8 mouse cellular contexts compared by ENCODE assay signal in the genomic region with DNA sequence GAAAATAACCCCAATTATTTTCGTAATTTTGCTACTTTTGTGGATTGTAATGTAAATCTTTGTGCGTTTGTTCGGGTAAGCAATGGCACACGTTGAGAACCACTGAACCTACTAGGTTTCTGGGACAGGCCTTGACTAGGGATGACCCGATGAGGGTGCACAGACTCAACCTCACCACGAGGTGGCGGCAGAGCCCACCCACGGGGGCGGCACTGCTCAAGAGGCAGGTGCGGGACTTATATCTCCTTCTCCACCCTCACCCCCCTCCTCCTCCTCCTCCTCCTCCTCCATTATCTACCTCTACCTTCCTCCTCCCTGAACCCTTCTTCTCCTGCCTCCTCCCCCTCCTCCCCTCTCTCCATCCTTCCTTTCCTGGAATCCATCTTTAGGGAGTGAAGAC. TPM values are rescaled to one million over a fixed set of nuclear protein-coding genes. Genes with fewer than 3 reads are reported as not detected.
DNase-seq lines count a peak whose midpoint lies in the region; ATAC-seq and TF ChIP-seq lines count a peak whose summit lies in the region.

No protein-coding gene starts in this region.

- WGBS in midbrain, embryonic 11.5 days = 14% methylated on average over 10 of the region's 10 CpGs
- 16% methylated on average over 10 of the region's 10 CpGs for WGBS in midbrain, embryonic 13.5 days
- 23% methylated on average over 10 of the region's 10 CpGs for WGBS in kidney, adult 2 months

- no peaks in the 10 kb centered on the region for H3K36me3 ChIP-seq in midbrain, embryonic 11.5 days (ENCODE audit: control insufficient read depth, insufficient read depth, low read length)
- H3K36me3 ChIP-seq in midbrain, embryonic 13.5 days = no peaks in the 10 kb centered on the region
- H3K36me3 ChIP-seq in kidney, adult 2 months (ENCODE audit: control insufficient read depth, insufficient read depth, low read length) = no peaks in the 10 kb centered on the region

- no peaks in the 10 kb centered on the region for H3K9me3 ChIP-seq in midbrain, embryonic 11.5 days (ENCODE audit: control insufficient read depth, low read length)
- no peaks in the 10 kb centered on the region for H3K9me3 ChIP-seq in midbrain, embryonic 13.5 days

- no peak overlapping the region for H3K27ac ChIP-seq in midbrain, embryonic 11.5 days (ENCODE audit: low read depth, low read length)
- no peak overlapping the region for H3K27ac ChIP-seq in midbrain, embryonic 13.5 days
- no peak overlapping the region for H3K27ac ChIP-seq in kidney, adult 2 months (ENCODE audit: insufficient read depth, low read depth, low read length)

- TF ChIP-seq POLR2A in kidney, adult 2 months (IDR thresholded peaks at IDR 0.05; ENCODE audit: low read depth, low read length) = no peak

- TF ChIP-seq CTCF in kidney, adult 2 months (conservative IDR thresholded peaks at IDR 0.05; ENCODE audit: insufficient read depth, insufficient read length, low read depth, low read length) = peak; percentile 83

- no peak overlapping the region for H3K4me2 ChIP-seq in midbrain, embryonic 11.5 days
- H3K4me2 ChIP-seq in midbrain, embryonic 13.5 days (replicated peaks) = no peak overlapping the region

- peak; percentile 92 for DNase-seq in midbrain, embryonic 11.5 days (ENCODE audit: low spot score, missing footprints)
- DNase-seq in NIH3T3 (ENCODE audit: low read depth) = peak; percentile 87
- peak; percentile 81 for DNase-seq in embryo, embryonic 10 days (ENCODE audit: low spot score)
- DNase-seq in kidney, adult 2 months = peak; percentile 40
- peak; percentile 65 to 73 for DNase-seq in lung, postnatal 4 days
- peak; percentile 71 for DNase-seq in testis, postnatal 14 days (ENCODE audit: low spot score)

- H3K4me1 ChIP-seq in midbrain, embryonic 11.5 days (ENCODE audit: control insufficient read depth, insufficient read depth, low read length) = no peaks in the 10 kb centered on the region
- H3K4me1 ChIP-seq in midbrain, embryonic 13.5 days (replicated peaks) = no peaks in the 10 kb centered on the region; the same call in 1 of the 2 replicates
- H3K4me1 ChIP-seq in kidney, adult 2 months (ENCODE audit: control insufficient read depth, insufficient read depth, low read length) = no peaks in the 10 kb centered on the region

- peaks cover 13% of the 10 kb centered on the region for H3K27me3 ChIP-seq in midbrain, embryonic 11.5 days (ENCODE audit: control insufficient read depth, insufficient read depth, low read length)
- peaks cover 29% of the 10 kb centered on the region for H3K27me3 ChIP-seq in midbrain, embryonic 13.5 days
- no peaks in the 10 kb centered on the region for H3K27me3 ChIP-seq in kidney, adult 2 months (replicated peaks; ENCODE audit: control insufficient read depth, insufficient read depth, low read length)

- no peak overlapping the region for H3K4me3 ChIP-seq in midbrain, embryonic 11.5 days (ENCODE audit: low read depth, low read length)
- H3K4me3 ChIP-seq in midbrain, embryonic 13.5 days (replicated peaks) = no peak overlapping the region
- no peak overlapping the region for H3K4me3 ChIP-seq in kidney, adult 2 months (ENCODE audit: insufficient read depth, low read depth, low read length)

- H3K9ac ChIP-seq in midbrain, embryonic 11.5 days (ENCODE audit: low read length) = no peak overlapping the region
- H3K9ac ChIP-seq in midbrain, embryonic 13.5 days (replicated peaks) = no peak overlapping the region

- no peak for ATAC-seq in midbrain, embryonic 11.5 days (ENCODE audit: low FRiP score)
- ATAC-seq in midbrain, embryonic 13.5 days = no peak
- ATAC-seq in frontal cortex, adult (ENCODE audit: low TSS enrichment) = no peak

RNA-seq across cellular contexts. Expression of gene Tulp1, which starts 8.8 kb away (rescaled TPM):
- 4.6 and 4.9 TPM in 2 replicates for polyA plus RNA-seq in midbrain, embryonic 11.5 days (2014; fragmentation: Nextera tagmentation; extraction: Ambion mirVana)
- 1.7 and 2.6 TPM in 2 replicates for polyA plus RNA-seq in midbrain, embryonic 13.5 days (2015; fragmentation: Nextera tagmentation; extraction: Ambion mirVana)
- polyA plus RNA-seq in kidney, adult 2 months (2012; rRNA removed) = 0.11 TPM in 1 of 2 replicates, not detected in the other

RNA-seq across cellular contexts. Expression of gene Tead3, which starts 23.2 kb away (rescaled TPM):
- polyA plus RNA-seq in midbrain, embryonic 11.5 days (2014; fragmentation: Nextera tagmentation; extraction: Ambion mirVana) = 3.5 and 3.7 TPM in 2 replicates
- 1.9 and 2.9 TPM in 2 replicates for polyA plus RNA-seq in midbrain, embryonic 13.5 days (2015; fragmentation: Nextera tagmentation; extraction: Ambion mirVana)
- 15.7 and 17.8 TPM in 2 replicates for polyA plus RNA-seq in kidney, adult 2 months (2012; rRNA removed)

RNA-seq across cellular contexts. Expression of gene Rpl10a, which starts 45.5 kb away (rescaled TPM):
- 465 and 471 TPM in 2 replicates for polyA plus RNA-seq in midbrain, embryonic 11.5 days (2014; fragmentation: Nextera tagmentation; extraction: Ambion mirVana)
- 382 and 387 TPM in 2 replicates for polyA plus RNA-seq in midbrain, embryonic 13.5 days (2015; fragmentation: Nextera tagmentation; extraction: Ambion mirVana)
- polyA plus RNA-seq in kidney, adult 2 months (2012; rRNA removed) = 2,603 and 2,904 TPM in 2 replicates

Comparison
In these comparisons a context has a peak if more than half of its experiments do, and no peak if none do; other contexts are left out.
1. DNase-seq: peak in every context shown above with its lines; median percentile 92 in midbrain, embryonic 11.5 days; 87 in NIH3T3; 81 in embryo, embryonic 10 days; 71 in testis, postnatal 14 days; 69 in lung, postnatal 4 days; 40 in kidney, adult 2 months.